1 mouse cellular context compared by ENCODE assay signal in the genomic region with DNA sequence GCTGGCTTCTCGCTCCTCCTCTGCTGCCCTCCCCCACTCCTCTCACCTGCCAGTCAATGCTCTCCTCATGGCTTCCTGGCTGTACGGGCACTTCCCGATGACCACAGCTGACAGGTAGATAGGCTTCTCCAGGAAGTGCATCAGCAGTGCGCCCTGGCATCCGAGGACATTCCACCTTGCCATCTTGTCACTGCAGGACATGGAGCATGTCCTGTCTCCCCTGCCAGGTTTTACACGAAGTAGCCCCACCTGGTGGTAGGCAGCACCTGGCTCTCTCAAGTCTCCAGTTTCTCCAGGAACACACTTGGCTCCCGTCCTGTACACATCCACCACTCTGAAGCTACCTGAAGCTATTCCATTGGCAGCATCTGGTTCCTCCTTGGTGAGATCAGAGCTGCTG.
TF ChIP-seq lines count a peak whose summit lies in the region.

No protein-coding gene starts in this region.

TF ChIP-seq in CH12.LX, 34 proteins besides CTCF, POLR2A, EP300 and RAD21:
- TF ChIP-seq SMC3 (IDR thresholded peaks at IDR 0.05; ENCODE audit: low read depth, low read length) (peak; percentile 41), ZKSCAN1 (IDR thresholded peaks at IDR 0.05; ENCODE audit: borderline replicate concordance, low read depth, low read length) (no peak), POLR2AphosphoS2 (IDR thresholded peaks at IDR 0.05; ENCODE audit: low read depth, low read length) (no peak), KAT2A (IDR thresholded peaks at IDR 0.05; ENCODE audit: insufficient replicate concordance, low read length) (no peak)
